14 mouse cellular contexts compared by ENCODE assay signal in genomic region chr19:57201090-57201483, GRCm38 (mm10).
A peak's percentile ranks its signal among the peaks of the same experiment; 100 is the strongest.
DNase-seq lines count a peak whose midpoint lies in the region; ATAC-seq and TF ChIP-seq lines count a peak whose summit lies in the region.
"Had no signal": no experiment of that assay in that cellular context is flagged by ENCODE, and none has a peak within 500 bp of the region (broad histone marks: within the 10 kb centered on the region; RNA-seq: fewer than 3 reads in every experiment).

No protein-coding gene starts in this region.

- no peak for TF ChIP-seq POLR2A in cerebellum, adult 2 months (IDR thresholded peaks at IDR 0.05; ENCODE audit: borderline replicate concordance, insufficient read depth, low read length)

- no peaks in the 10 kb centered on the region for H3K9me3 ChIP-seq in heart, embryonic 15.5 days (replicated peaks)
- no peaks in the 10 kb centered on the region for H3K9me3 ChIP-seq in intestine, embryonic 15.5 days
- H3K9me3 ChIP-seq: embryonic facial prominence, embryonic 12.5 days; hindbrain, embryonic 12.5 days had no signal

- H3K4me2 ChIP-seq in heart, embryonic 15.5 days: no peak overlapping the region
- H3K4me2 ChIP-seq in intestine, embryonic 15.5 days (replicated peaks): no peak overlapping the region
- H3K4me2 ChIP-seq: embryonic facial prominence, embryonic 12.5 days; hindbrain, embryonic 12.5 days; liver, embryonic 11.5 days had no signal

- no peak for TF ChIP-seq CTCF in cerebellum, adult 2 months (IDR thresholded peaks at IDR 0.05; ENCODE audit: borderline replicate concordance, insufficient read depth, low read depth, low read length)

- ATAC-seq in heart, embryonic 15.5 days (replicated peaks; ENCODE audit: insufficient number of reproducible peaks, insufficient read depth, low FRiP score, low read depth): no peak
- no peak for ATAC-seq in intestine, embryonic 15.5 days
- ATAC-seq: forebrain, embryonic 16.5 days; inflammation-experienced regulatory T-cells, adult 6 months had no signal

- peak overlapping the region; percentile 62 for H3K27ac ChIP-seq in cerebellum, adult 2 months (ENCODE audit: insufficient read depth, low read length)
- peak overlapping the region; percentile 90; the same call in 1 of the 2 replicates for H3K27ac ChIP-seq in heart, embryonic 15.5 days
- no peak overlapping the region for H3K27ac ChIP-seq in intestine, embryonic 15.5 days
- H3K27ac ChIP-seq: embryonic facial prominence, embryonic 12.5 days; hindbrain, embryonic 12.5 days; layer of hippocampus, adult 2 months had no signal

- WGBS in cerebellum, adult 2 months: 13% methylated on average over 8 of the region's 8 CpGs
- WGBS in heart, embryonic 15.5 days: 79% methylated on average over 8 of the region's 8 CpGs
- 76% methylated on average over 8 of the region's 8 CpGs for WGBS in intestine, embryonic 15.5 days

- H3K9ac ChIP-seq in heart, embryonic 15.5 days: no peak overlapping the region
- H3K9ac ChIP-seq in intestine, embryonic 15.5 days: no peak overlapping the region
- H3K9ac ChIP-seq: embryonic facial prominence, embryonic 12.5 days; hindbrain, embryonic 12.5 days had no signal

- no peaks in the 10 kb centered on the region for H3K36me3 ChIP-seq in heart, embryonic 15.5 days
- H3K36me3 ChIP-seq in intestine, embryonic 15.5 days: no peaks in the 10 kb centered on the region
- H3K36me3 ChIP-seq: embryonic facial prominence, embryonic 12.5 days; hindbrain, embryonic 12.5 days had no signal

- DNase-seq in cerebellum, adult 2 months: peak; percentile 75 to 83
- no peak for DNase-seq in cerebellum, postnatal 10 days
- DNase-seq in heart, adult 9 months (ENCODE audit: low spot score in 2 of 2): no peak
- peak; percentile 74 for DNase-seq in brain, adult 2 months (ENCODE audit: low read depth, low spot score)
- DNase-seq in cerebellum, adult 9-11 months: peak; percentile 71
- DNase-seq: left cerebral cortex, postnatal 4 days had no signal

- peaks cover 53% of the 10 kb centered on the region for H3K4me1 ChIP-seq in cerebellum, adult 2 months (ENCODE audit: control insufficient read depth, insufficient read depth, low read length)
- H3K4me1 ChIP-seq in heart, embryonic 15.5 days (replicated peaks): peaks cover 64% of the 10 kb centered on the region
- peaks cover 37% of the 10 kb centered on the region for H3K4me1 ChIP-seq in intestine, embryonic 15.5 days (replicated peaks)

- no peaks in the 10 kb centered on the region for H3K27me3 ChIP-seq in cerebellum, adult 2 months (ENCODE audit: control insufficient read depth, insufficient read depth, low read length)
- no peaks in the 10 kb centered on the region for H3K27me3 ChIP-seq in heart, embryonic 15.5 days
- H3K27me3 ChIP-seq in intestine, embryonic 15.5 days (replicated peaks): no peaks in the 10 kb centered on the region

- H3K4me3 ChIP-seq in cerebellum, adult 2 months (replicated peaks; ENCODE audit: insufficient read depth, low read depth, low read length): no peak overlapping the region
- no peak overlapping the region for H3K4me3 ChIP-seq in heart, embryonic 15.5 days
- no peak overlapping the region for H3K4me3 ChIP-seq in intestine, embryonic 15.5 days (replicated peaks)
- H3K4me3 ChIP-seq: embryonic facial prominence, embryonic 12.5 days; hindbrain, embryonic 12.5 days; layer of hippocampus, adult 2 months had no signal

Comparison
In these comparisons a context has a peak if more than half of its experiments do, and no peak if none do; other contexts are left out.
1. DNase-seq: peak in cerebellum, adult 2 months (2 of 2), brain, adult 2 months (single experiment) and cerebellum, adult 9-11 months (single experiment); none in cerebellum, postnatal 10 days (0 of 2) and heart, adult 9 months (0 of 2).